Comparison of ENCODE assay signal across 9 mouse cellular contexts in genomic region chr2:13168743-13169142, GRCm38 (mm10).
DNase-seq lines count a peak whose midpoint lies in the region; ATAC-seq lines count a peak whose summit lies in the region.
"Had no signal": no experiment of that assay in that cellular context is flagged by ENCODE, and none has a peak within 500 bp of the region (broad histone marks: within the 10 kb centered on the region; RNA-seq: fewer than 3 reads in every experiment).

No protein-coding gene starts in this region.

- H3K4me1 ChIP-seq in neural tube, embryonic 15.5 days, result peaks cover under 1% of the 10 kb centered on the region; the same call in 1 of the 2 replicates
- H3K4me1 ChIP-seq: heart, embryonic 13.5 days had no signal

- H3K4me2 ChIP-seq in neural tube, embryonic 15.5 days, result no peak overlapping the region
- H3K4me2 ChIP-seq: heart, embryonic 13.5 days had no signal

- no peak overlapping the region for H3K27ac ChIP-seq in neural tube, embryonic 15.5 days (replicated peaks)
- H3K27ac ChIP-seq: heart, embryonic 13.5 days had no signal

- H3K9me3 ChIP-seq in neural tube, embryonic 15.5 days (replicated peaks), result no peaks in the 10 kb centered on the region
- H3K9me3 ChIP-seq: heart, embryonic 13.5 days had no signal

- peak; percentile 60 to 65 for DNase-seq in cerebellum, postnatal 10 days
- peak; percentile 58 for DNase-seq in neural tube, embryonic 10.5 days (ENCODE audit: extremely low spot score, low spot score)
- DNase-seq in heart, postnatal 36 days, result peak; percentile 21 to 41
- DNase-seq in mesoderm, embryonic 11.5 days (ENCODE audit: low read depth, low spot score), result peak; percentile 46
- DNase-seq in spleen, adult 18-20 months, result no peak
- no peak for DNase-seq in left cerebral cortex, postnatal 25 days (ENCODE audit: low spot score in 2 of 2)

- no peak overlapping the region for H3K4me3 ChIP-seq in neural tube, embryonic 15.5 days (replicated peaks)
- H3K4me3 ChIP-seq: heart, embryonic 13.5 days had no signal

- H3K9ac ChIP-seq in neural tube, embryonic 15.5 days (replicated peaks), result no peak overlapping the region
- H3K9ac ChIP-seq: heart, embryonic 13.5 days had no signal

- intact Hi-C loops in heart, postnatal 36 days (cut with DNase I), result no loop called here
- intact Hi-C loops in left cerebral cortex, postnatal 25 days (cut with DNase I), result no loop called here

- ATAC-seq in cerebellum, adult (ENCODE audit: insufficient number of reproducible peaks, low FRiP score, low TSS enrichment), result no peak
- no peak for ATAC-seq in neural tube, embryonic 15.5 days (ENCODE audit: low FRiP score)

- H3K27me3 ChIP-seq in neural tube, embryonic 15.5 days (replicated peaks), result no peaks in the 10 kb centered on the region
- H3K27me3 ChIP-seq: heart, embryonic 13.5 days had no signal

- 50% methylated on average over 5 of the region's 5 CpGs for WGBS in neural tube, embryonic 15.5 days

- H3K36me3 ChIP-seq in neural tube, embryonic 15.5 days, result no peaks in the 10 kb centered on the region

Comparison
In these comparisons a context has a peak if more than half of its experiments do, and no peak if none do; other contexts are left out.
1. DNase-seq: peak in cerebellum, postnatal 10 days (2 of 2), neural tube, embryonic 10.5 days (single experiment), heart, postnatal 36 days (2 of 2) and mesoderm, embryonic 11.5 days (single experiment); none in spleen, adult 18-20 months (0 of 2) and left cerebral cortex, postnatal 25 days (0 of 2).